Mouse (Mus musculus) cerebellum, adult 11-12 months (tissue): Measurements from ENCODE around the gene Atf2.
"Not testable (repeated sequence)": the region's sequence is repeated elsewhere in the genome, so short reads cannot be mapped to it uniquely, and the experiment has no call there.

Source experiments
- DNase-seq: peaks from one replicate; pipeline ENCODE4 v3.0.0; 2022

Gene Atf2

DNA sequence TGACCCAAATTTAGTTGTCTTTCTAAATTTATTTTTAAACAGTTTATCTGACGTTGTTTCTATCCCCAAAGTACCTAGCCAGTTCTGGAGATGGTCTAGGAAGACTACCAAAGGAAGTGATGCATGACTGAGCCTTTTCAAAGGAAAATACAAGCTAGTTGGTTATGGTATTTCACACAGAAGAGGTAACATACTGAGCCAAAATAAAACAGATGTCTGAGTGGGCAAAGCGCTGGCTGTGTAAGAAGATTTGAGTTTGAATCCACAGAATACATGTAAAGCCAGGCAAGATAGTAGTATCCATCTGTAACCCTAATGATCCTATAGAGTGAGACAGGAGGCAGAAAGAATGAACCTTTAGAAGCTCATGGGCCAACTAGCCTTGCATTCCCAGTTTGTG lies 14.5 kb downstream of the Atf2 start:
- DNase-seq, result no peak

DNA sequence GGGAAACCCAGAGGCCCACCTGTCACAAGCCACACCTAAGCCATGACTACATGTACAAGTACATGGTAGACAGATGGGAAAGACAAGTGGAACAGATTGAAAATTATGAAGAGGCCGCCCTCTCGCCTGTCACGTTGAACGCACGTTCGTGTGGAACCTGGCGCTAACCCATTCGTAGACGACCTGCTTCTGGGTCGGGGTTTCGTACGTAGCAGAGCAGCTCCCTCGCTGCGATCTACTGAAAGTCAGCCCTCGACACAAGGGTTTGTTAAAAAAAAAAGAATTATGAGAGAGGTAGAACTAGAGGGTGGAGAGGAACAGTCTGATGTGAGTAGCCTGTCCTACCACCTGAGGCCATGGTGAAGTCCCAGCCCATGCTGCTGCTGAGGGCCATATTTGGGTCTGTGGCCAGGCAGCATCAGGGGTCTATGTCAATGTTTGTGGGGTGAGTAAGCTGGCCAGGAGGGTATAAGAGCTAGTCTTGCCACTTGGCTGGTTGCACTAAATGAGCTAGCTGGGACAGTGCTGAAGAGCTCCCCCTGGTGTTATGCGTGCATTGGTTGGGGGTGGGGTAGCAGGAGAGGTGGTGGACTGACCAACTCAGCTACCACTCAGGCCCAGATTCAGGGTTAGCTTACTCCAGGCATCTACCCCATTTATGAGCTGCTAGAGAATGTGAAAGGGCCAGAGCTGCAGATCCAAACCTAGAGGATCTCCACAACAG lies 24.5 kb downstream of the Atf2 start:
- DNase-seq, result peak; percentile 58

DNA sequence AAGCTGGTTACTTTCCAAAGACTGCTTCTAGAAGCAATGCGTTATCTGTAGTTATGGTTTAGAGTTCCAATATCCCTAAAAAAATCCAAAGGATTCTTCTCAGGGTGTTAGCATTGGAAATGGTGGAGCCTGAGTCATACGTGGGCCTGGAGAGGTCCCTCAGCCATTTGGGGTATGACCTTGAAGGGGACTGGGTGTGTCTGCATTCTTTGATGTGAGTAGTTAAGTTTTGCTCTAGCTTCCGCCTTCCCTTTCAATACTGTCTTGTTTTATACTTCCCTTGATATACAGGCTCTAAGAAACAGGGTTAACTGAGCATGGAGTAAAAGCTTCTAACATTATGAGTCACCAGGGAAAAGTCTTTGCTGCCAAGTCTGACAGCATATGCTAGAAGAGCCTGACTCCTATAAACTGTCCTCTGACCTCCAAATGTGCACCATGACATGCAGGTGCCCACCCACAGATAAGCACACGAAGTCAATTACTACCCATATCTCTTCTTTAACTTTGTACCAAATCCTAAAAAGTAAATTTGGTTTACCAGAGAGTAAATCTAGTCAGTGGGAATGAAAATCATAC lies 32.3 kb downstream of the Atf2 start:
- DNase-seq, result no peak

DNA sequence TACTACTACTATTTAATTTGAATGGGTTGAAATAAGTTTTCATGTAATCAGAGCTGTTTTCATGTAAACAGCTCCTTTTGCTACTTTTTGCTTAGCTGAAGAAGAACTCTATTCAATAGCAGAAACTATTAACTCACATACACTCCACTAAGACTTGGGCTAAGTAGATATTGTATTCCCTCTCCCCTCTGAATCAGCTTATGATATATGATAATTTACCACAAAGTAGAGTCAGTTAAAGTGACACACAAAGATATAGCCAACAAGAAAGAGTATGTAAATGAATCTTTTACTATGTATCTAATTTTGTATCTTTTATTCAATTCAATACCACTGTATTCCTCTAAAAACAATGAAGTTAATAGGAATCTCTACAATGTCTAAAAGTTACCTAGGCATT lies 35.1 kb downstream of the Atf2 start:
- no peak for DNase-seq

DNA sequence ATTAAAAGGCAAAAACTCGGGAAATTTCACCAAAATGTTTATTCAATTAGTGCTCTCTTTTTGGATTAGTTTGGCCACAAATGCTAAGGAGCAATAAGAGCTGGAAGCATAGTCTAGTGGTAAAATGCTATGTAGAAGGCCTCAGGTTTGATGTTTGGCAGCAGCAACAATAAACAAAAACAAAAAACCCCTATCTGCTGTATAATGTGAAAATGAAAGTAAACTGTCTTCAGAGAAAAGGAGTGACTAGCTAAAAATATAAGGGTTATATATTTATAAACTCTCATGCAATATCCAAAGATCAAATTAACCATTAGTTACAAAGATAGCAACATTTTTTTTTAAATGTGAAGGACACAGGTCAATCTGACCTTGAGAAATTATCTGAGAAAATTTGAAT lies 36.2 kb downstream of the Atf2 start:
- no peak for DNase-seq

DNA sequence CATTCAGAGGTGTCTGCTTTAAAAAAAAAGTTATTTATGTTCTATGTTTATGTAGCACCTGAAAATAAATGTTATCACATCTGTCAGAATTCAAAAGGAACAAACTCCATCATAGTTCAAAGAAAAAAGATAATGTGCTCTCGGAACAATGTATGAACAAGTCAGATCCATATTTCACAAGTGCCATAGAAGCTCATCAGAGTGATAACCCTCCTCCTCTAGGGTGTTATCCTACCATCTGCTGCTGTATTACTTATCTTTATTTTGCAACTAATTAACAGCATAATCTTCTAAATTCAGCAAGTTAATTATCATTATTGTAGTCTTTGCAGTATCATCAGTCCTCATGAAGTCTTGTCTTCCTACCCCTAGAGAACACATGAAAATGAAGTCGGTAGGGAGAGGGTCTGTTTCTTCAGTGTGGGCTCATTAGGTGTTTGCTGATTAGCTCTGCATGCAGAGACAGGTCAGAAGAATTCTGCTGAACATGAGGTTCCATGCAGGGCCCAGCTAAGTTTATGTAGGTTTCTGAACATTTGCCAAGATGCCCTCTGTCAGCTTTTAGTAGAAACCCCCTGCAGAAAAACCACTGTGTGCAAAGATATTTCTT lies 57.9 kb downstream of the Atf2 start:
- no peak for DNase-seq

DNA sequence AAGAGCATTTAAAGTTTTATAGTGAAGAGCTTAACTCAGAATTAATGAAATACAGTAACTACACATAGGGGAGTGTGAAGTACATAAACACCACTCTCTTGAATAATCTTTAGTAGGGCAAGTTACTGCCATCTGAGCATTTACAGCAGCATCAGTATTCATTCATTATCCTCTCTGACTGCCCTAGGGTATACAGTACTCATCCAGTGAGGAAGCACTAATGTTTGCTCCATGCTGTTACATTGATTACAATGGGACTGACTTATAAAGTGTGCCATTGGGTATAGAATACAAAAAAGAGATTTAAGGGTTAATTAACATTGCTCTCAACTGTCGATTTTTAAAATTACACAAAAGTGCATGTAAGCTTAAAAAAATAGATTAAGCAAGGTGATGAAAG lies 59.2 kb downstream of the Atf2 start:
- no peak for DNase-seq

DNA sequence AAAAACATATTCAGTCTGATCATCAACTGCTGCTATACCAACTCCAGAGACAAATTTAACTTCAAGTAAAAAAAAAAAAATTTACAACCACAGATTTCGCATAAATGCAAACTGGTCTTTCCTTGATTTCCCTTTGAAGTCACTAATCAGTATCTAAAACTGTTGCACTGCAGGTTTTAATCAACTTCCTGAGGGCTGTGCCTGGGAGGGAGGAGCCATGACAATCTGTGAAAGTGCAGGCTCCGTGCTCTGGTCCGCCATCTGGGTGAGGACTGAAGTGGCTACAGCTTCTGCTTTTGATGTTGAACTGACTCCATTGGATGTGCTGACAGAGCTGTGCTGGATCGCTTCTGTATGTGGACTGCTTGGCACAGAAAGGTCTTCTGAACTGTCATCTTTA lies 73.7 kb downstream of the Atf2 start:
- DNase-seq, result no peak

DNA sequence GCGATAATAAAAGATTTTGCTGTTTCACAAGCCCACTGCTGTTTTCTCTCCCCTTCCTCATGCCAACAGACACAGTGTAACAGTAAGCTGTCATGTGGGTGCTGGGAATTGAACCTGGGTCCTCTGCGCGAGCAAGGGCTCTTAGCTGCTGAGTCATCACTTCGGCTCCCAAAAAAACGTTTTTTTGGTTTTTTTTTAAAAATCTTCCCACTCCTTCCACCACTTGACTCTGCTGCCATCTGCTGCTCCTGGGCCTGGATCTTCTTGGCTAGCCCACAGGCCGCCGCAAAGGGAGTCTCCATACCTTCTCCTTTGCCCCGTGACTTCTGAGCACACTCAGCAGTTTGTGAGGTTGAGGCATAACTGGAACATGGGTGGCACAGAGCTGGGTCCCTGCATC lies 84.8 kb downstream of the Atf2 start:
- no peak for DNase-seq

DNA sequence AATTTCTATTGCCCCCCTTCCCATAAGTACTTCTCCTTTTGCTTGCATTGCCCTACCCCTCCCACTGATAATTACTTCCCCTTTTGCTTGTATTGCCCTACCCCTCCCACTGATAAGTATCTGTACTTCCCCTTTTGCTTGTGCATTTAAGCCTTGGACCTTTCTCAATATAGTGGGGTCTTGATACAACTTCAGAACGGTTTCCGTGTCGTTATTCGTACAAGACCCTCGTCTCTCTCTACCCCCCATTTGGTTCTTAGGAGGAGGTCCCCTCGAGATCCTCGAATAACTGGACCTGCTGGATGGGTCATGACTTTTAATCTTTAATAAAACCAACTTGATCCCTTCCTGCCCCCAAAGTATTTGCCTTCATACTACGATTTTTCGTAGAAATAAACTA lies 92.3 kb downstream of the Atf2 start:
- DNase-seq, result not testable (repeated sequence)

DNA sequence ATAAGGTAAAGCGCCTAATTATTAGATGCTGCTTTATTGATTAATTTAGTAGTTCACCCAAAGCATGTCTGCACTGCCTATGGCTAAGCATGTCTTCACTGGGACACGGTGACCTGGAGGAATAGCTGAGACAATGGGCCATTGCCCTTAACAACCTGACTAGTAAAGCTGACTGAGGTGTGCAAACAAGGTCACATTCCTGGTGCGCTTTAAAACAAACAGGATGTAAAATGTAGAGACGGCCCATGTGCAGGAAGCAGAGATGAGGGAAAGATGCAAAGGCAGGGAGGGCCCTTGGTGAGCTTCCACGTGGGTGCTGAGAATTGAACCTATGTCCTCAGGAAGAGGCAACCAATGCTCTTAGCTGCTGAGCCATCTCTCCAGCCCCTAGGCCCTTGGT lies 93.7 kb downstream of the Atf2 start:
- no peak for DNase-seq

DNA sequence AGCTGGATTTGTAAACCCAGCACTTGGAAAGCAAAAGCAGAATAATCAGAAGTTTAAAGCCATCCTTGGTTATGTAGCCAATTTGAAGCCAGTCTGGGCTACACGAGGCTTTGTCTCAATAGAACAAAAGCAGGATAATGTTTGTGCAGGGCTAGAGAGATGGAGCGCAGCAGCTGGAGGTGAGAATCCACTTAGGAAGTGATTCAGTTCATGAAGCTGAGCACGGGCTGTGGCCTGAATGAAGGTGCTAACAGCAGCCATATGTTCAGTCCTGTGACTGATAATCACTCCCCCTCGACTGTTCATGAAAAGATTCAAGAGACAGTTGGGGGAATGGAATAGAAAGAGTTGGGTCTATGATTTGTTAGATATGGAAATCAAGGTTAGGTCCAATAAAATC lies 94.3 kb downstream of the Atf2 start:
- DNase-seq, result no peak

DNA sequence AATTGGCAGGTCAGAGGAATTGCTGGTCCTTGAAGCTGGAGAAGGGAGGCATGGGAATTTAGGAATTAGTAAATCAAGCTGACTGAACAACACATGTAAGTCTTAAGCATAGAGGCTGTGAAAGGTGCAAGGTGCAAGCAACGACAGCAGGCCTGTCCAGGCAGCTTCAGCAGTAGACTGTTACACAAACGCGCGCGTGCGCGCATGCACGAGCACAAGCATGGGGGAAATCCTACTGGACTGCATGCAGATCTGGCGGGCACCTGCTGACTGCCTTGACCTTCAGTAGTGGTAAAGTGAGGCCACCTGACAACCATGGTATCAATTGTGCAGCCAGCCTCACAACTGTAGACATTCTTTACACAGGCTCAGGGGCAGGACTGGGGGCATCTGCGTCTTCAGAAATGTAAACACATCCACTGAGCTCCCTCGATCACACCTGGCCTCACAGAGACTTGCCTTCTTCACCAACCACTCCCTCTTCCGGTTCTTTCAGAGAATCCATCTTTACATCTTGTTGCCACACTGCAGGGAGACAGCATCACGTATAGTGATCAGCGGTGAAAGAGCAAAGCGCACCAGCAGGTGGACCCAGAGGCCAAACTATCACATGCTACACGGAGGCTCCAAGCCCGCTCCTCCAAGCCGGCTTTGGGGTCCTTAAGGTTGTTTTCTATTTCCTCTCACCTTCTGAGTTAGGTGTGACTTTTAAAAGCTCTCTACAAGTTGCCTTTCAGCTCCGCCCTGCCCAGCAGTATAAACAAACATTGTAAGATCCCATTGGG lies 100.4 kb downstream of the Atf2 start:
- no peak for DNase-seq

DNA sequence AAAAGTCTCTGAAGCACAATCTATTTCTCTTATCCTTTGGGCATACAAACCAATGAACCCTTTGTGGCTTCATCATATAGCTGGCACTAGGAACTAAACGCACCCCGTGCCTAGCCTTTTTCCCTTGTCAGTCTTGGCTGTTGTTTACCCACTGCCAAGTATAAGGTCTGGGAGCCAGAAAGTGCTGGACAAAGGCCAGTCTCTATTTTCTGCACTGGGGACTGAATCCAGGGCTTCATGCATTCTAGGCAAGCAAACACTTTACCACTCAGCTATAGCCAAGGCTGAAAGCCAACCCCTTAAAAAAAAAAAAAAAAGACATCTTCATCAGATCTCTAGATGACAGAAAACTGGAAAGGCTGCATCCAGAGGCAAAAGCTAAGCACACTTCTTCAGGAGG lies 102.1 kb downstream of the Atf2 start:
- no peak for DNase-seq

DNA sequence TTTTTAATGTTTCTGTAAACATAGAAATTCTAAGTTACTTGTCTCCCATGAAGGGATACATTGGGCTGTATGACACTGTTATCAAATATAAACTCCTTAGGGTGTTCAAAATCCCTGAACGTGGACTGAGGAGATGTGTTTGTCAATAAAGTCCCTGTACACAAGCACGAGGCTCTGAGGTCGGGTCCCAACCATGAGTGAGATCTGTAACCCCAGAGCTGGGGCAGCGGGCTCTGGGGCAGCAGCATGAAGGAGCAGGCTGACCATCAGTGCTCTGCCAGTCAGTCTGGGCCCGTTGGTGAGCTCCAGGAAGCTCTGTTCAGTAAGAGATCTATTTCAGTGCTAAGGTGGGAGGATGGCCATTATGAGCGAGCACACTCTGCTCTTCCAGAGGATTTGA lies 104.0 kb downstream of the Atf2 start:
- DNase-seq, result no peak

DNA sequence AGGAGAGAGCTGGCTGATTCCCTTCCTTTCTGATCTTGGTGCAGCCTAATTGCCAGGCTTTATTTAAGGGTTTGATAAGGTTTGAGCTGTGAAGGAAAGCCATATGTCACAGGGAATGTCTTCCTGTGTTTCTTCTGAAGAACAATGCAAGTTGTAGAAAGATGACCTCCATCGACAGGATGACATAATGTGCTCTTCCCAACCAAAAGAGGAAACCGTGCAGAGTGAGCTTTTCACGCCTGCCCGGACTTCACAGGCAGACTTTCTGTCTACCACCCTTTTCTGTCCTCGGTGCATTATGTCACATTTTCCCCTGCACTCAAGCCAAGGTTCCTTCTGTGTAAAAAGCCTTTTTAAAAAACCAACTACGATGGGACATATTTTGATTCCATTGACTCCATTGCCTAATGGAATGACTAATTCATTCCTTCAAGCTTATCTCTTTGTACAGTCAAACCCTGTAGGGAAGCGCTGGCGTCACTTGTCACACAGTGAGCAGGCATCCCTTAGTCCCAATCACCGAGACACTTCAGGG lies 110.0 kb downstream of the Atf2 start:
- DNase-seq, result no peak

DNA sequence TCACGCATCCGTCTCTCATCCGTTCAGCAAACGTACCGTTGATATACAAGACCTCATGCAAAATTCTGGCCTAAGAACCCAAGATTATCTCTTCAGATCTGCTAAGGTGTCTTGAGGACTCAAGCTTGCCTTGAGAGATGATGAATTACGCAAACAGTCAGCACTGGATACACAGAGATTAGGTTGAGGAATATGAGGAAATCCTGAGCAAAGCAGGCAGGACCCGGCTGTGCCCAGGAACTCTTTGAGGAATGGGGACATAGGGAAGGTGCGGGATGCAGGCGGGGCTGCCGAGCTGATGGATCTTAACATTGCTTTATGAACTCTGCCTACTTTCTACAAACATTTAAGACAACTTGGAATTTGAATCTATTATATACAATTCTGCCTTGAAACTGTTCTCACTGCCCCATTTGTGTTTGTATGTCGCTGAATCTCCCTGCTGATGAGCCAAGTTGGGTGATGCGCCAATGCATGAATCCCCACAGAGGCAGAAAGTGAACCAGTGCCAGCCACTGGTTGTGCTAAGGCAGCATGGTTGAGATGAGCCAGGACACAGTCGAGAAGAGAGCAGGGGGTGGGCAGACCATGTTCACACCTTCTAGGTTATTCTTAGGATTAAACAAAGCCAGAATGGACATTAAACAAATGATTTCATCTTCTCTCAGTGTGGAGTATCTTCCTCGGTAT lies 112.0 kb downstream of the Atf2 start:
- no peak for DNase-seq

DNA sequence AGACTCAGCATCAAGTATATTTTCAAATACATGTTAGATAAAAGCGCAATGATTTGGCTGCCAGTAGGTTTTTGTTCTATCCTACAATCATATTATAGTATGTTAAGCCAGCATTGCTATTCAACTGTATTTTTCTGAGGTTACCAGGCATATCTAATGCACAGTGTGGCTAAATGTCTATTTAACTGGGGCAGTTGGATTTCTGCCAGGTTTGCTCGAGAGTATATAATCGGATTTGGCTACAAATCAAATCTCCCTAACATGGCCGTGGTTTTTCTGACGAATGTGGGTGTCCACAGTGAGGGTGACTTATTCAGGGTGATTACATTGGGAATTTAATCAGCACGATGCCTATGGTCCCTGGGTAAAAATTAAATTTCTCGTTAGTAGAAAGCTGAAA lies 112.6 kb downstream of the Atf2 start:
- DNase-seq, result no peak

DNA sequence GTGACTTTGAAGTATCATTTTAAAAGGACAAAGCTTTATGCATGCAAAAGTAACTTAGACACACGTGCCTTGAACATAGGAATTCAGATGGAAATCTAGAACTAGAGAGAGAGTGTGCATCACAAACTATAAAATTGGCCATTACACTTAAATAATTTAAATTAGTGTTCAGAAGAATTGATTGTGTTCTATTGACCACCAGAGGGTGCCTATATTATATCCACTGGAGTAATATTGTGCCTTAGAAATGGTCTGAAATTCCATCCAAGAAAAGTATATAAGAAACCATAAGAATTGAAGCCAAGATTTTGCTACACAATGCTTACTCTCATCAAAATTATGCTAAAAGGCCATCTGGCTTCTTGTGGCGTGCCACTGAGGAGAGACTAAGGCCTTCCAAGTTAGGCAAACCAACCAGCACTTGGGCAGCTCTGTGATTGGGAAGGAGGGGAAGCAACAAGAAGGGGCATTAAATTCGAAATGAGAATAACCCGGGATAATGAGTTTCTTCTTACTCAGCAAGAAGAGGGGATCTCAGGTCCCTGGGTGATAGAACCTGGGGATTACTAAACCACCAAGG lies 113.3 kb downstream of the Atf2 start:
- no peak for DNase-seq

DNA sequence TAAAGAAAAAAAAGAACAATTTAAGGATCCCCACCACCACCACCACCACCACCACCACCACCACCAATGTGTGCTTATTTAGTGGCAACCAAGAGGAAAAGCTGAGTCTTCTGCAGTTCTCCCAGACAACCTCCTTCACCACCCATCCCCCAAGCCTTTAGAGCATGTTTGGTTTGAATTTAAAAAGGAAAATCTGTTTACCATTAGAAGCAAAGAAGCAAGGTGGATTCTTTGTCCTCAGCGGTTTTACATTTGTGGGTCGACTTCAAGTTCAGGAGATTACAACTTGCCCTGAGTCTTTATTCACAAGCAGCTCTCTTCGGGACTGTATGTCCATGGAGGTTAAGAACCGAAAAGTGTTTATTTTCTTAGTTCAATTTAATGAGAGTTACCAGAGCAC lies 115.5 kb downstream of the Atf2 start:
- DNase-seq, result no peak

DNA sequence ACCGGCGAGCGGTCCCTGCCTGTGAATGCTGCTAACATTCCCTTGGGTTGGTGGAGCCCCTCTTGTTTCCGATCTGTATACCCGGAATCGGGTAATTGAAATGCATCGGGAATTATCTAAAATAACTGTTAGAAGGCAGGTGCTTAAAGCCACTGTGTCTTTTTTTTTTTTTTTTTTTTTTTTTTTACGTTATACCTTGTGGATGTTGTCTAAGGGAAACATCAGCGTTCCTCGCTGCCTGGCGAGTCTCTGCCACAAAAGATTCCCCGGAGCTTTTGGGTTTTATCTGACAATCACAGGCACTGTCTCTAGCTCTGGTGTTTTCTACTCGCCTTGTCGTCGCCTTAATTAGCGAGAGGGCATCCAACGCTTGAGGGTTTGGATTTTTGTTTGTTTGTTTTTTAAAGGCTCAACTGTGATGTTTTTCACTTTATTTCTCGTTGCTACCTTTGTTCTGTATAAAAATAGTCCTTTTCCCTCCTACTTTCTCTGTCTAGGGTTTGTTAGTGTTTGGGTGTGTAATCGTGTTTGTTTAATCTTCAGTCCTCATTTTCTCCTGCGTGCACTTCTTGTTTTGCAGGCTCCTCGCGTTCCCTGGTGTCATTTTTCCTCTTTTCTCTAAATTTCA lies 116.6 kb downstream of the Atf2 start:
- no peak for DNase-seq
